Mouse (Mus musculus): Measurements from ENCODE around the gene Taar2.
A peak's percentile ranks its signal among the peaks of the same experiment; 100 is the strongest.

Gene Taar2

GRCm38 (mm10) chr10:23938312-23938711 lies at the start of gene Taar2:
Taar2 (plus strand) TSS chr10:23938572.
- DNase-seq: no peak

DNA sequence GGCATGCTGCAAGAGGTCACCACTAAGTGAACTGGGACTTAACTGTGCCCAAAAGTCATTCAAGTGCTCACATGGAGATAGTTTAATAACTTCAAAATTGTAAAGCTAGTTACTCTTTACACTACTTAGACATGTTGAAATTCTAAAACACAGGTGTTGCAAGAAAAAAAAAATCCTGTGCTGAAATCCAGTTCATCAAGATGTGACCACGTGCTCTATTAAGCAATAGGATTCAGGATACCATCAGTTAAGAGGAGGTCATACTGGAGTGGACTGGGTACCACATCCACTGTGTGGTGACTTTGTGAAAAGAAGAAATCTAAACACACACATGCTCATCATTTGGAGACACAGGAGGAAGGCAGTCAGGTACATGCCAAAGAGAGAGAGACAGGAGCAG lies 45.4 kb upstream of the Taar2 start:
- peak; percentile 23 for DNase-seq

DNA sequence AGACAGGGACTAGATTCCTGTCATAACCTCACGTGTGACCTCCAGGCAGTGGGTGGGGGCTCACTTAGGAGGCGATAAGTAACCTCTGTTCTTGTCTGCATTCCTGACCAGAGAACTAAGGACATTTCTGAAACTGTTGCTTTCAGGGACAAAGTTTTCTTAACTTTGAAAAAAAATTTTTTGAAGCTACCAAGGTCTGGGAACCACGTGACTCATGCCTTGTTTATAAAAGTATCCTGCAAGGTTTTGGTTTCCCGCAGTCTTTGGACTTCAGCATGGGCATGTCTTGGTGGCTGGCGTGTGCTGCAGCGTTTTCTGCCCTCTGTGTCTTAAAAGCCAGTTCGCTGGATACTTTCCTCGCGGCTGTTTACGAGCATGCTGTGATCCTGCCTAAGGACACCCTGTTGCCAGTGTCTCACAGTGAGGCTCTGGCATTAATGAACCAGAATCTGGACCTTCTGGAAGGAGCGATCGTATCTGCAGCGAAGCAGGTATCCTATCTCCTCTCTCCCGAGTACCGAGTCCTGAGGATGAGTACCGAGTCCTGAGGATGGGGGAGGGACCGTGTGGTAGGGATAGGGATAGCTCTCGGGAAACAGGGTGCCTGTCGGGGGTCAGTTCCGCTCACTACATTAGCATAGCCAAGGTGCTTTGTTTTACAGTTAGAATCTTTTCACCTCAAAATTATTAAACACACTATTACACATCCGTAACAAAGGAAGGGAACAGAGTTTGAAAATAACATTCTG lies 43.6 kb upstream of the Taar2 start, which contains the start of gene Vnn1:
Vnn1 (plus strand) TSS at position 88 of the 749 bp plus-strand sequence.
- DNase-seq: peak; percentile 10

DNA sequence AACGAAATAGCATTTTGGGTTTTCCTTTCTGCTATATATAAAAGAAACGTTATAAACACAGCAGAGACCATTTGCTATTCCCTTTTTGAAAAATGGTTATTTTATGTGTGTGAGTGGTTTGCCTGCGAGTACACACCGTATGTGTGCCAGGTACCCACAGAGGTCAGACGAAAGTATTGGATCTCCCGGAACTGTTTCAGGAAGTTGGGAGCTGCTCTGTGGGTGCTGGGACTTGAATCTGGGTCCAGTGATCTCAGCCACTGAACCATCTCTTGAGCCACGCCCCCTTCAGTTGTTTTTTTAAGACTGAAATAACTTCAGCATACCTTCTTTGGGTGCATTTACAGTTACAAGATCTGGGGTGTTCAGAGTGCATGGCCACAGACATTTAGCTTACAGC lies 43.0 kb upstream of the Taar2 start:
- peak; percentile 10 for DNase-seq

GRCm38 (mm10) chr10:23901119-23901518 lies 37.3 kb upstream of the Taar2 start:
- no peak for DNase-seq

DNA sequence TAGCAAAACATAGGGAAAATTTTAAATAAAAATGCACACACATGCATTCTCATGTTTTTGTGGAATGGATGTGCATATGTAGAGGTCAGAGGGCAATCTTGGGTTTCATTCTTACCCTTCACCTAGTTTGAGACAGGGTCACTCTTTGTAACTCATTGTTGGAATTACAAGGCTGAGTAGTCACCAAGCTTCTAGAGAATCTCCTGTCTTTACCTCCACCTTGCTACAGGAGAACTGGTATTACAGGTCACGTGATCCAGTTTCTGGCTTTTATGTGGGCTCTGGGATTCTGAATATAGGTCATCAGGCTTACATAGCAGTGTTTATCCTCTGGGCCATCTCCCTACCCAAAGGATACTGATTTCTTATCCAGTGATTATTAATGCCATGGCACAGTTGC lies 32.7 kb upstream of the Taar2 start:
- no peak for DNase-seq

GRCm38 (mm10) chr10:23920056-23920455 lies 18.3 kb upstream of the Taar2 start, which contains the start of gene Taar1:
Taar1 (plus strand) TSS chr10:23920356.
- DNase-seq: no peak

- DNase-seq: no peak
Measured at GRCm38 (mm10) chr10:23922468-23922867, 15.9 kb upstream of the Taar2 start.

- no peak for DNase-seq
Measured at GRCm38 (mm10) chr10:23923941-23924340, 14.4 kb upstream of the Taar2 start.

- DNase-seq: no peak
Measured at GRCm38 (mm10) chr10:23937613-23938012, 759 bp upstream of the Taar2 start.

GRCm38 (mm10) chr10:23942465-23942864 lies 4.1 kb downstream of the Taar2 start:
- DNase-seq: peak; percentile 22

DNA sequence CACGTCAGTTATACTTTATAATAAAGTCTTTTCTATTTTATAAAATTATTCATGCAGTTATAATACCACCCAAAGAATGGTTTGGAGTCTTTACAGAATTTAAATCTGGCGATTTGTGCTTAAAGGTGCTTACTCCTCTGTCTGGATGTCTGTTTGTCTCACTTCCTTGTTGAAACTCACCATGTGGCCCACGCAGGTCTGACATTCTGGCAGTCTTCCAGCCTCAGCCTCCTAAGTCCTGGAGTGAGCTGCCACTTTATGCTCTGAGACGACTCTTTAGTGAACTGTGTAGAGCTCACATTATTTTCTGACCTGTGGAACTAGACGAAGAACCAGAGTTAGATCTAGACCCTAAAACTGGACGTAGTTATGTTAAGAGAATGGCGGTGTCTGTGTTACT lies 9.7 kb downstream of the Taar2 start:
- DNase-seq: peak; percentile 23

- DNase-seq: no peak
Measured at GRCm38 (mm10) chr10:23949508-23950005, 11.2 kb downstream of the Taar2 start, which contains the start of gene Taar3. Taar3 (plus strand) TSS chr10:23949558.

GRCm38 (mm10) chr10:23951714-23952113 lies 13.3 kb downstream of the Taar2 start:
- no peak for DNase-seq

GRCm38 (mm10) chr10:23959071-23959470 lies 20.7 kb downstream of the Taar2 start:
- DNase-seq: peak; percentile 21

- DNase-seq: no peak
Measured at GRCm38 (mm10) chr10:23960444-23960915, 22.1 kb downstream of the Taar2 start, which contains the start of gene Taar4. Taar4 (plus strand) TSS chr10:23960494.

DNA sequence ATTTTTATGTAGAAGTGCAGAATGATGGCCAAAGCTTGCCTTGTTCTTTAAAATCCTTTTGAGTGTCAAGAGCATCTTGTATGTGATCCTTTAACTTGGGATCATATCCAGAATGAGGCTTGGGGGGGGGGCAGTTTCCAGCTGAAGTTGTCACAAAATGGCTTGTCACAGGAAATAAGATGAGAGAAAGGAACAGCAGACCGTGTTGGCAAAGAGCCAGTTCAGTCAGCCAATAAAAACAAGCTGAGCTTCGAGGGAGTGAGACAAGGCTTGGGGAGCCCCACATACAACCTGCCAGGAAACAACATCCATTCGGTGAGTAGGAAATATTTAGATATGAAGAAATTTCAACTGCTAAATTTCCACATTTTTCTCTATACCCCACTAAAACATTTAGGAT lies 25.1 kb downstream of the Taar2 start:
- DNase-seq: no peak

DNA sequence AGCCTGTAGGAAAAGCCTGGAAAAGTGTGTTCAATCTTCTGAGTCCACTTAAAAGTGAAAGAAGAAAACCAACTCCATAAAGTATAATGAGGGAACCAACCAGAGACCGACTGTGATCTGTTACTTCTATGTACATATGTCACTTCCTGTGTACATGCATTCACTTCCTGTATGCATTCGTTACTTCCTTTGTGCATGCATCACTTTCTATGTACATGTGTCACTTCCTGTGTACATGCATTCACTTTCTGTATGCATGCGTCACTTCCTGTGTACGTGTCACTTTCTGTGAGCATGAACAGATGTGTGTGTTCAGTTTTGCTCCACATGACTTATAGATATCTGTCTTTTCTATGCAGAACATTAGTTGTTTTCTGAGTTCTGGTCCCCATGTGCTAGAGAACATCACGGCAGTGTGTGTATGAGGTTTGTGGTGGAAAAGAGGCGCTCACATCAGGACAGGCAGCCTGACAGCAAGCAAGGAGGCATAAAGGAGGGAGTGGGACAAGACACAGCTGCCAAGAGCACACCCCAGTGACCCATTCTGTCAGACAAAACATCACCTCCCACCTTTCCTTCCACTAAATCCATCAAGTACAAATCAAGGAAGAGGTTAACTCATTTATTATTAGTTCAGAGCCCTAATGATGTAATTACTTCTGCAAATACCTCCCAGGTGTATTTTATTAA lies 26.7 kb downstream of the Taar2 start:
- DNase-seq: no peak

GRCm38 (mm10) chr10:23970656-23971165 lies 32.3 kb downstream of the Taar2 start, which contains the start of gene Taar5:
Taar5 (plus strand) TSS chr10:23970706.
- DNase-seq: no peak

DNA sequence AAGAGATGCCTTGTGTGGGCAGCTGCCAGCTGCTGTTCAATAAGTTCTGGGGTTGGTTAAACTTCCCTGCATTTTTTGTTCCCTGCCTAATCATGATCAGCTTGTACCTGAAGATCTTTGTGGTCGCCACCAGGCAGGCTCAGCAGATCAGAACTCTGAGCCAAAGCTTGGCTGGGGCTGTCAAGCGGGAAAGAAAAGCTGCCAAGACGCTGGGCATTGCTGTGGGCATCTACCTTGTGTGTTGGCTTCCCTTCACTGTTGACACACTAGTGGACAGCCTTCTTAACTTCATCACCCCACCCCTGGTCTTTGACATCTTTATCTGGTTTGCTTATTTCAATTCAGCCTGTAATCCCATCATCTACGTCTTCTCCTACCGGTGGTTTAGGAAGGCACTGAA lies 32.9 kb downstream of the Taar2 start:
- DNase-seq: no peak

GRCm38 (mm10) chr10:23977958-23978357 lies 39.6 kb downstream of the Taar2 start:
- DNase-seq: no peak

- DNase-seq: peak; percentile 78
Measured at GRCm38 (mm10) chr10:23978901-23979705, 40.7 kb downstream of the Taar2 start.

- no peak for DNase-seq
Measured at GRCm38 (mm10) chr10:23985546-23985945, 47.2 kb downstream of the Taar2 start, which contains the start of gene Taar6. Taar6 (minus strand) TSS chr10:23985646.
